Comparison of ENCODE assay signal across 17 mouse cellular contexts in genomic region chr15:79899828-79900510, GRCm38 (mm10). TPM values are rescaled to one million over a fixed set of nuclear protein-coding genes. Genes with fewer than 3 reads are reported as not detected.
A peak's percentile ranks its signal among the peaks of the same experiment; 100 is the strongest.
DNase-seq lines count a peak whose midpoint lies in the region; ATAC-seq and TF ChIP-seq lines count a peak whose summit lies in the region.
"Had no signal": no experiment of that assay in that cellular context is flagged by ENCODE, and none has a peak within 500 bp of the region (broad histone marks: within the 10 kb centered on the region; RNA-seq: fewer than 3 reads in every experiment).

No protein-coding gene starts in this region.

- H3K4me1 ChIP-seq in lung, postnatal 0 days (ENCODE audit: insufficient read depth, low read depth, low read length) = peaks cover 5% of the 10 kb centered on the region; the same call in 1 of the 2 replicates
- peaks cover 77% of the 10 kb centered on the region for H3K4me1 ChIP-seq in E14TG2a.4 (replicated peaks; ENCODE audit: low read depth, low read length)
- H3K4me1 ChIP-seq in hindbrain, postnatal 0 days (ENCODE audit: insufficient read depth, low read length) = no peaks in the 10 kb centered on the region
- H3K4me1 ChIP-seq: heart, embryonic 12.5 days had no signal

- no peak overlapping the region for H3K4me3 ChIP-seq in lung, postnatal 0 days (ENCODE audit: low read depth, low read length)
- peak overlapping the region; percentile 50 for H3K4me3 ChIP-seq in E14TG2a.4 (replicated peaks; ENCODE audit: low read length)
- no peak overlapping the region for H3K4me3 ChIP-seq in hindbrain, postnatal 0 days (ENCODE audit: low read length)
- H3K4me3 ChIP-seq: forebrain, embryonic 10.5 days; heart, embryonic 12.5 days; hindbrain, embryonic 10.5 days had no signal

- H3K36me3 ChIP-seq in lung, postnatal 0 days (ENCODE audit: insufficient read depth, low read length) = no peaks in the 10 kb centered on the region
- H3K36me3 ChIP-seq in E14TG2a.4 (ENCODE audit: insufficient read depth, low read length) = peaks cover 71% of the 10 kb centered on the region
- peaks cover 62% of the 10 kb centered on the region for H3K36me3 ChIP-seq in splenic B cell, adult 2 months (ENCODE audit: control insufficient read depth, insufficient read depth, low read length, poor library complexity, severe bottlenecking)
- H3K36me3 ChIP-seq in hindbrain, postnatal 0 days (ENCODE audit: insufficient read depth, low read length) = no peaks in the 10 kb centered on the region
- H3K36me3 ChIP-seq: forebrain, embryonic 10.5 days; hindbrain, embryonic 10.5 days had no signal

- TF ChIP-seq CTCF in lung, postnatal 0 days (IDR thresholded peaks at IDR 0.05) = no peak
- TF ChIP-seq CTCF in E14TG2a.4 (conservative IDR thresholded peaks at IDR 0.05; ENCODE audit: low read length) = no peak
- no peak for TF ChIP-seq CTCF in hindbrain, postnatal 0 days (IDR thresholded peaks at IDR 0.05; ENCODE audit: low read depth)

- no peak overlapping the region for H3K4me2 ChIP-seq in lung, postnatal 0 days (replicated peaks; ENCODE audit: low read depth, low read length)
- H3K4me2 ChIP-seq in hindbrain, postnatal 0 days (ENCODE audit: low read depth, low read length) = no peak overlapping the region
- H3K4me2 ChIP-seq: heart, embryonic 12.5 days had no signal

- peak overlapping the region; percentile 21 for H3K27ac ChIP-seq in lung, postnatal 0 days (ENCODE audit: low read length)
- no peak overlapping the region for H3K27ac ChIP-seq in hindbrain, postnatal 0 days
- H3K27ac ChIP-seq: forebrain, embryonic 10.5 days; hindbrain, embryonic 10.5 days had no signal

- H3K27me3 ChIP-seq in lung, postnatal 0 days (replicated peaks; ENCODE audit: insufficient read depth, low read length) = no peaks in the 10 kb centered on the region
- H3K27me3 ChIP-seq in E14TG2a.4 (ENCODE audit: insufficient read depth, low read length) = no peaks in the 10 kb centered on the region
- H3K27me3 ChIP-seq in splenic B cell, adult 2 months (ENCODE audit: control insufficient read depth, insufficient read depth, low read length, poor library complexity, severe bottlenecking) = no peaks in the 10 kb centered on the region
- no peaks in the 10 kb centered on the region for H3K27me3 ChIP-seq in hindbrain, postnatal 0 days (ENCODE audit: insufficient read depth, low read length)
- H3K27me3 ChIP-seq: heart, embryonic 12.5 days had no signal

- 74% methylated on average over 6 of the region's 6 CpGs for WGBS in lung, postnatal 0 days
- WGBS in hindbrain, postnatal 0 days = 87% methylated on average over 6 of the region's 6 CpGs

- H3K9ac ChIP-seq in lung, postnatal 0 days (replicated peaks; ENCODE audit: low read depth) = 0 out of 2 replicates have a peak overlapping the region, but pooled peaks have one; percentile 3
- no peak overlapping the region for H3K9ac ChIP-seq in hindbrain, postnatal 0 days (replicated peaks; ENCODE audit: low read length)
- H3K9ac ChIP-seq: heart, embryonic 12.5 days had no signal

- DNase-seq in lung, postnatal 0 days (ENCODE audit: low spot score) = no peak
- no peak for DNase-seq in lung, postnatal 25 days (ENCODE audit: low spot score)
- peak; percentile 100 for DNase-seq in fat pad, adult 2 months (ENCODE audit: extremely low read depth, low read depth, low spot score)
- peak; percentile 44 for DNase-seq in splenic B cell, adult 2 months (ENCODE audit: low read depth, low spot score)
- DNase-seq in Muller cell, postnatal 12 days (ENCODE audit: inconsistent ontology term) = no peak
- DNase-seq in hindbrain, postnatal 0 days (ENCODE audit: low spot score) = no peak
- no peak for DNase-seq in heart, adult 11 months
- DNase-seq: cerebellum, adult 11 months; kidney, adult 8-10 months; layer of hippocampus, adult 9-11 months; left cerebral cortex, postnatal 4 days; right cerebral cortex, postnatal 4 days; thymus, postnatal 4 days had no signal

- no peak for TF ChIP-seq EP300 in lung, postnatal 0 days (IDR thresholded peaks at IDR 0.05)

- H3K9me3 ChIP-seq in lung, postnatal 0 days (ENCODE audit: low read length) = no peaks in the 10 kb centered on the region
- no peaks in the 10 kb centered on the region for H3K9me3 ChIP-seq in E14TG2a.4 (ENCODE audit: low read length)
- no peaks in the 10 kb centered on the region for H3K9me3 ChIP-seq in hindbrain, postnatal 0 days (ENCODE audit: low read length)
- H3K9me3 ChIP-seq: forebrain, embryonic 10.5 days; heart, embryonic 12.5 days; hindbrain, embryonic 10.5 days had no signal

- no peak for ATAC-seq in lung, postnatal 0 days
- ATAC-seq in hindbrain, postnatal 0 days = no peak

RNA-seq across cellular contexts. Expression of gene Apobec3, which starts 8.5 kb away (rescaled TPM):
- polyA plus RNA-seq in lung, postnatal 0 days (2015; fragmentation: Nextera tagmentation; extraction: Ambion mirVana) = 24.8 and 29.5 TPM in 2 replicates
- total RNA-seq in hindbrain, postnatal 0 days (2014; rRNA removed) = 3.5 and 5.3 TPM in 2 replicates
- polyA plus RNA-seq in hindbrain, postnatal 0 days (2015; fragmentation: Nextera tagmentation; extraction: Ambion mirVana) = 3.9 and 4.5 TPM in 2 replicates

Comparison
In these comparisons a context has a peak if more than half of its experiments do, and no peak if none do; other contexts are left out.
1. DNase-seq: peak in fat pad, adult 2 months (single experiment) and splenic B cell, adult 2 months (single experiment); none in lung, postnatal 0 days (single experiment), lung, postnatal 25 days (single experiment), Muller cell, postnatal 12 days (single experiment), hindbrain, postnatal 0 days (single experiment) and heart, adult 11 months (single experiment).